Mouse (Mus musculus) heart, postnatal 14 days (tissue): ENCODE data around the gene Frmd4a. TPM values are rescaled to one million over a fixed set of nuclear protein-coding genes. Genes with fewer than 3 reads are reported as not detected.
A peak's percentile ranks its signal among the peaks of the same experiment; 100 is the strongest.
"Not testable (repeated sequence)": the region's sequence is repeated elsewhere in the genome, so short reads cannot be mapped to it uniquely, and the experiment has no call there.

Experiments used
- DNase-seq, 2 experiments: peaks; one replicate each; pipeline ENCODE4 v3.0.0; 2021 to 2022
- intact Hi-C: fragments of 180-260 bp; cut with DNase I; formaldehyde crosslinking; loops from one replicate; pipeline ENCODE4 v1.15.1; 2025
- total RNA-seq, 2 experiments: library from RNA; stranded (reverse); gene quantifications; 2 replicates each; pipeline ENCODE4 v1.2.3; 2021

Gene Frmd4a
- total RNA-seq, 2 experiments from 2014 or later = 29.3 to 29.9 TPM

- peak; percentile 87 to 89 for DNase-seq
- intact Hi-C loops = loop anchor here (2.0 to 5.0 kb wide), 3 partner anchors 15 to 52 kb away; no protein-coding TSS in a partner anchor
Observed at GRCm38 (mm10) chr2:4559211-4559882, 541.8 kb downstream of the Frmd4a start.

- intact Hi-C loops = loop anchor here (2.0 to 5.0 kb wide), 3 partner anchors 15 to 53 kb away; no protein-coding TSS in a partner anchor
Observed at GRCm38 (mm10) chr2:4559883-4560247, 542.3 kb downstream of the Frmd4a start.

GRCm38 (mm10) chr2:4560516-4560915 is 543.0 kb downstream of the Frmd4a start:
- intact Hi-C loops, DNase-seq: not testable (repeated sequence)

More at GRCm38 (mm10) chr2:4559883-4560247, 542.3 kb downstream of the Frmd4a start:
- no peak for DNase-seq

- intact Hi-C loops = no loop called here
- DNase-seq = peak in 1 of 2 experiments; percentile 25
Observed at GRCm38 (mm10) chr2:4561196-4561595, 543.7 kb downstream of the Frmd4a start.

GRCm38 (mm10) chr2:4562373-4562772 is 544.9 kb downstream of the Frmd4a start:
- intact Hi-C loops = no loop called here
- no peak for DNase-seq

- no peak for DNase-seq
- intact Hi-C loops = no loop called here
Observed at GRCm38 (mm10) chr2:4562826-4563225, 545.3 kb downstream of the Frmd4a start.

- DNase-seq = no peak
- intact Hi-C loops = no loop called here
Observed at GRCm38 (mm10) chr2:4563322-4563721, 545.8 kb downstream of the Frmd4a start.

GRCm38 (mm10) chr2:4566260-4566955 is 548.9 kb downstream of the Frmd4a start:
- DNase-seq = no peak
- intact Hi-C loops = no loop called here

- intact Hi-C loops = no loop called here
- DNase-seq = no peak
Observed at GRCm38 (mm10) chr2:4566956-4567680, 549.6 kb downstream of the Frmd4a start.

- DNase-seq = peak in 1 of 2 experiments; percentile 67
- intact Hi-C loops = no loop called here
Observed at GRCm38 (mm10) chr2:4568967-4569366, 551.5 kb downstream of the Frmd4a start.

- peak; percentile 38 to 47 for DNase-seq
- intact Hi-C loops = no loop called here
Observed at GRCm38 (mm10) chr2:4570186-4570861, 552.8 kb downstream of the Frmd4a start.

- intact Hi-C loops = no loop called here
- DNase-seq = no peak
Observed at GRCm38 (mm10) chr2:4572498-4573263, 555.2 kb downstream of the Frmd4a start.

GRCm38 (mm10) chr2:4573386-4573785 is 555.9 kb downstream of the Frmd4a start:
- no peak for DNase-seq
- intact Hi-C loops = no loop called here

GRCm38 (mm10) chr2:4574251-4574650 is 556.7 kb downstream of the Frmd4a start:
- DNase-seq = no peak
- intact Hi-C loops = no loop called here

GRCm38 (mm10) chr2:4575163-4575562 is 557.6 kb downstream of the Frmd4a start:
- DNase-seq = no peak
- intact Hi-C loops = no loop called here

- DNase-seq = no peak
- intact Hi-C loops = no loop called here
Observed at GRCm38 (mm10) chr2:4575975-4576374, 558.5 kb downstream of the Frmd4a start.

- intact Hi-C loops = no loop called here
- DNase-seq = no peak
Observed at GRCm38 (mm10) chr2:4578291-4578690, 560.8 kb downstream of the Frmd4a start.

GRCm38 (mm10) chr2:4579357-4580068 is 562.0 kb downstream of the Frmd4a start:
- no peak for DNase-seq
- intact Hi-C loops = no loop called here

GRCm38 (mm10) chr2:4580666-4581065 is 563.1 kb downstream of the Frmd4a start:
- DNase-seq = no peak
- intact Hi-C loops = no loop called here
